ENCODE assay signal across 7 mouse cellular contexts in the genomic region with DNA sequence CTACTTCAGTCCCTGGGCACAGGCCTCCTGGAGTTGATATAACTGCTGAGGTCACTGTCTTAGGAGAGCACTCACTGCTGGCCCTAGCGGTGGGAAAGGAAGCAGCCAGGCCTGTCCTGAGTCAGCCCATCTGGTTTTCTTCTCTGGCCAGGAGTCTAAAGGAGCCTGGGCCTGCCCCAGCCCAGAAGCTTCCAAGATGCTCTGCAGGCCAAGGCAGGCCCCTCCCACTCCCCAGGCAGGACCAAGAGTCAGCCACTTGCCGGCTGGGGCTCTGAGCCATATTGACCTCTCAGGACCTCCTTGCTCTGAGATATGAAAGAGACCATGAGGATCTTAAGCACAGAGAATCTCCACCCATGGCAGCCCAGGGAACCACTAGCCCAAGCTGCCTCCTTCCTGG.
A peak's percentile ranks its signal among the peaks of the same experiment; 100 is the strongest.
DNase-seq lines count a peak whose midpoint lies in the region; ATAC-seq and TF ChIP-seq lines count a peak whose summit lies in the region.

No protein-coding gene starts in this region.

- no peaks in the 10 kb centered on the region for H3K27me3 ChIP-seq in limb, embryonic 14.5 days (ENCODE audit: control insufficient read depth, insufficient read depth, low read length)

- peak; percentile 94 for DNase-seq in MN1 (ENCODE audit: low spot score)
- DNase-seq in adrenal gland, postnatal 25 days: peak; percentile 24
- DNase-seq in heart, adult 9 months (ENCODE audit: low spot score in 2 of 2): peak; percentile 91
- peak; percentile 40 for DNase-seq in limb, embryonic 14.5 days (ENCODE audit: low spot score)
- DNase-seq in urinary bladder, postnatal 4 days (ENCODE audit: low spot score in 2 of 2): peak; percentile 73 to 80
- no peak for DNase-seq in retina, postnatal 1 day
- DNase-seq in neural tube, embryonic 10.5 days (ENCODE audit: extremely low spot score, low spot score): no peak

- no peaks in the 10 kb centered on the region for H3K36me3 ChIP-seq in limb, embryonic 14.5 days (ENCODE audit: control insufficient read depth, insufficient read depth, low read length)

- no peak overlapping the region for H3K9ac ChIP-seq in limb, embryonic 14.5 days (ENCODE audit: low read depth, low read length, severe bottlenecking)

- no peaks in the 10 kb centered on the region for H3K9me3 ChIP-seq in limb, embryonic 14.5 days (ENCODE audit: control insufficient read depth, low read length)

- 28% methylated on average over 2 of the region's 2 CpGs for WGBS in limb, embryonic 14.5 days

- no peak overlapping the region for H3K4me2 ChIP-seq in limb, embryonic 14.5 days (replicated peaks; ENCODE audit: low read depth, low read length, severe bottlenecking)

- peak; percentile 74 for ATAC-seq in limb, embryonic 14.5 days (ENCODE audit: low FRiP score, low read depth)

- peaks cover 5% of the 10 kb centered on the region; the same call in 1 of the 2 replicates for H3K4me1 ChIP-seq in limb, embryonic 14.5 days (ENCODE audit: control insufficient read depth, insufficient read depth, low read length)

- TF ChIP-seq POLR2A in limb, embryonic 14.5 days (IDR thresholded peaks at IDR 0.05; ENCODE audit: borderline replicate concordance, extremely low read depth, insufficient read depth, insufficient read length): no peak

- no peak overlapping the region for H3K27ac ChIP-seq in limb, embryonic 14.5 days (replicated peaks; ENCODE audit: low read depth, low read length)

- no peak overlapping the region for H3K4me3 ChIP-seq in limb, embryonic 14.5 days (replicated peaks; ENCODE audit: low read length)

Comparison
In these comparisons a context has a peak if more than half of its experiments do, and no peak if none do; other contexts are left out.
1. DNase-seq: peak in MN1 (single experiment), adrenal gland, postnatal 25 days (single experiment), heart, adult 9 months (2 of 2), limb, embryonic 14.5 days (single experiment) and urinary bladder, postnatal 4 days (2 of 2); none in retina, postnatal 1 day (single experiment) and neural tube, embryonic 10.5 days (single experiment).